Mouse (Mus musculus) ovary, adult 10 weeks (tissue): Measurements from ENCODE around the gene Lmbr1l. TPM values are rescaled to one million over a fixed set of nuclear protein-coding genes. Genes with fewer than 3 reads are reported as not detected.

Experiments used
- polyA plus RNA-seq: library from polyadenylated mRNA; stranded (reverse); fragments of 350-450 nt; fragmentation: Illumina TruSeq; extraction: RNeasy Lipid Tissue Mini Kit (QIAGEN cat#74804); gene quantifications from one replicate; pipeline ENCODE4 v1.2.3, GENCODE M21; 2014

Lmbr1l gene
- 2.1 TPM for polyA plus RNA-seq

GRCm38 (mm10) chr15:98917538-98918498, at the start of gene Lmbr1l:
Lmbr1l (minus strand) TSS chr15:98918231.

DNA sequence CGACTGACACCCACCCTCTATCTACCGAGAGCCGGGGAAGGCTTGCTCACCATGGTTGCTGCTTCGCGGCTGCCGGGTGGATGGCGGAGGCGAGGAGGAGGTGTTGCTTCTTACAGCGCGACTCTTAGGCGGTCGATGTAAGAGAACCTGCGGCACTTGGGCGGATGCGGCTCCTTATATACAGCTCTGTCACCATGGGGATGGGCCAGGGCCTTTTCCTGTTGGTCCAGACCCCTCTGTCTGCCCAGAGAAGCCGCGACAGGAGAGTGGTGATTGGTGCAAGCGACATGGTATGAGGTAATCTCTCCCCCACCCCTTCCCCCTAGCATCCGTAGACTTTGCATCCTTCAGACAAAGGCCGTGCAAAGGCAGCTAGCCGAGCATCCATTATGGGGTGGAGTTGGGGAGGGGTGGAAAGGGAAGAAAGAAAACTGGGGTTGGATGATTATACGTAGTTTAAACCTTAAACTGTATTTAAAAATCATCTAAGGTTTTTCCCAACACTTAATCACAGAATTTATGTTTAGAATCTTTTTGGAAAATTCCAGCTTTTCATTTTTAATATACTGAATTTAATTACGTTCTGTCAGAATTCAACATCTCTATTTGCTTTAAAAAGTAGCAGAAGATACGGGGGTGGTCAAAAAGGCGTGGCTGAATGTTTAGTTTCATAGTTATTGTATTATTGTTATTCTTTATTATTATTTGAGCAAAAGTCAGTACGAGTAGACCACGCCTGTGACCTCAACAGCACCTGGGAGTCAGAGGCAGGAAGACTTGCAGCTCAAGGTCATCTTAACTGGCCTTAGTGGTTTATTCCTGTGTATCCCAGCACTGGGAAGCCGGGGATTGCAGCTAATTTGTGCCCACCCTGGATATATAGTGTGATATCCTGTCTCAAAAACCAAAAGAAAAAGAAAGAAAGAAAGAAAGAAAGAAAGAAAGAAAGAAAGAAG, 35.6 kb upstream of the Lmbr1l start, which contains the start of the genes Gm49450 and Tuba1a:
Gene Gm49450, minus strand, starts transcription at position 151 of the 956 bp plus-strand sequence.
Gene Tuba1a, minus strand, starts transcription at position 303 of the 956 bp plus-strand sequence.

GRCm38 (mm10) chr15:98934217-98934839, 16.3 kb upstream of the Lmbr1l start, which contains the start of gene Tuba1b:
Tuba1b (minus strand) TSS chr15:98934565.

GRCm38 (mm10) chr15:98897928-98898800, 19.9 kb downstream of the Lmbr1l start, which contains the start of gene Dhh:
Dhh (minus strand) TSS chr15:98898540.

DNA sequence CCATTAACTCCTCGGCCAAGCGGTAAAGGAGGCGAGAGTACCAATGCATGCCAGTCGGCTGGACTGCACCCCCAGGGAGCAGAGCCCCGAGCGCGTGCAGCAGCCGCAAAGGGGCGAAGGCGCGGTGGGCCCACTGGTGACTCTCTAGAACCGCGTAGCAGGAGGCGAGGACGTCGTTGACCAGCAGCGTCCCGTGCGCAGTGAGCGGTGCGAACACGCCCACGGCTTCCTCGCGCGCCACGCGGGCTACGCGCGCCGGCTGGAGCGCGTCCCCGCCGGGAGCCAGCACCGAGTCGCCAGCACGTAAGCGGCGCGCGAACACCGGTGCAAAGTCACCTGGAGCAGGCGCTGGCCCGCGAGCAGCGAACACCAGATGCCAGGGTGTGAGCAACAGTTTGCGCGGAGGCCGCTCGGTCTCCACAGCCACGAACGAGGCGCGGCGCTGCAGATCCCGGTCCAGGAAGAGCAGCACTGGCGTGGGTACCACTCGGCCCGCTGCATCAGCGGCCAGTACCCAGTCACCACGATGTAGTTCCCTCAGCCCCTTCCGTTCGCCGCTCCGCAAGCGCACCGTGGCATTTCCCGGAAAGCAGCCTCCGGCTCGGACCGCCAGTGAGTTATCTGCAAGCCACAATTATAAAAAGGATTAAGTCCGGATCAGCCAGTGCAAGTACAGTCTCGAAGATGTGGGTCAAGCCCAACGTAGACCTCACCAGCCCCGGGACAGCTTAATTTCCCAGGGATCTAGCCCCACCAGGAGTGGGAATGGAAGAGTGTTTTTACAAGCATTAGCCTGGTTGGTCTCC, 23.9 kb downstream of the Lmbr1l start, which contains the start of gene Rhebl1:
Gene Rhebl1, minus strand, starts transcription at position 601 of the 806 bp plus-strand sequence.

DNA sequence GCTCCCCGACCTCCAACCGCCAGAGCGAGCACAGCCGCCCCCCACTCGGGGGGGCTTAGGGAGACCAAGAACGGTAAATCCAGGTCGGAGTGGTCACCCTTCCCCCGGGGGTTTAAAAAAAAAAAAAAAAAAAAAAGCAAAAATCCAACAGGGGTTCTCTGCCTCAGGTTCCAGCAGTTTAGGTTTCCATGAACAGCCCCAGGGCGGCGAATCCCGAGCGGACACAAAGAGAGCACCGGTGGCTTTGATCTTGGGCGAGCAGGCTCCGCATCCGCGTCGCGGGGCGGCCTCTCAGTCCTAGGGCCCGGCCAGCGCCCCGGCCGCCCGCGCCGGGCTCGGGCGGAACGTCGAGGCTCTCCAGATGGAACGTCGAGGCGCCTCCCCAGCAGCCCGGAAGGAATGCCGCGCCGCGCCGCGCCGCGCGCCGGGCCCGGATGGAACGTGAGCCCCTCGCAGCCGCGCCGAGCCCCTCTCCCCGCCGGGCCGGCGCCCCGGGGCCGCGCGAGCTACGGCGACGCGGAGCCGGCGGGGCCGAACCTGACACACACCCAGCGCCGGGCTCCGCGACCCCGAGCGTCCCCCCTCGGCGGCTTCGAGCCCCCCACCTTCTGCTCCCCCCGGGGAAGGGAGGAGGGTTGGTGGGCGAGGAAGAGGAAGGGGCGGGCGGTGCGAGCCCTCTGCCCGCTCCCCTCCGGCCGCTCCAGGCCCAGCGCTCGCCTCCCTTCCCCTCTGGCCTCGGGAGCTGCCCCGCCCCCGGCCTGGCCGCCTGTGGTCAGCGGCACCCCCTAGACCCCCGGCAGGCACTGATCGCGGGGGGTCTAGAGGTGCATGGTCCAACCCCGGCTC, 46.7 kb downstream of the Lmbr1l start, which contains the start of gene Kmt2d:
Gene Kmt2d, minus strand, starts transcription at position 135 of the 846 bp plus-strand sequence.

Other genes with a start within 250 kb of the Lmbr1l start
- not detected for gene Rnd1, start 240.8 kb downstream of the Lmbr1l start, polyA plus RNA-seq
- gene Ccdc65, start 210.0 kb downstream of the Lmbr1l start, polyA plus RNA-seq = 2.5 TPM
- 0.17 TPM for gene Fkbp11, start 190.0 kb downstream of the Lmbr1l start, polyA plus RNA-seq
- gene Arf3, start 155.0 kb downstream of the Lmbr1l start, polyA plus RNA-seq = 45.6 TPM
- gene Wnt10b, start 140.1 kb downstream of the Lmbr1l start, polyA plus RNA-seq = 3.4 TPM
- gene Wnt1, start 128.4 kb downstream of the Lmbr1l start, polyA plus RNA-seq = not detected
- gene Ddn, start 108.7 kb downstream of the Lmbr1l start, polyA plus RNA-seq = not detected
- 29.2 TPM for gene Prkag1, start 86.7 kb downstream of the Lmbr1l start, polyA plus RNA-seq
- gene Kmt2d, start 47.0 kb downstream of the Lmbr1l start, polyA plus RNA-seq = 3.7 TPM
- gene Rhebl1, start 23.7 kb downstream of the Lmbr1l start, polyA plus RNA-seq = 2.3 TPM
- 4.8 TPM for gene Dhh, start 19.7 kb downstream of the Lmbr1l start, polyA plus RNA-seq
- gene Tuba1b, start 16.3 kb upstream of the Lmbr1l start, polyA plus RNA-seq = 91.9 TPM
- not detected for gene Gm49450, start 35.3 kb upstream of the Lmbr1l start, polyA plus RNA-seq
- gene Tuba1a, start 35.5 kb upstream of the Lmbr1l start, polyA plus RNA-seq = 108 TPM
- gene Tuba1c, start 111.7 kb upstream of the Lmbr1l start, polyA plus RNA-seq = 8.6 TPM
- not detected for gene Prph, start 136.9 kb upstream of the Lmbr1l start, polyA plus RNA-seq
- gene Troap, start 156.3 kb upstream of the Lmbr1l start, polyA plus RNA-seq = 0.23 TPM
- not detected for gene C1ql4, start 169.6 kb upstream of the Lmbr1l start, polyA plus RNA-seq
- not detected for gene Dnajc22, start 174.9 kb upstream of the Lmbr1l start, polyA plus RNA-seq
- 84.2 TPM for gene Spats2, start 207.7 kb upstream of the Lmbr1l start, polyA plus RNA-seq